Mouse (Mus musculus): ENCODE data around the gene Tshz2. TPM values are rescaled to one million over a fixed set of nuclear protein-coding genes. Genes with fewer than 3 reads are reported as not detected.

The Tshz2 gene
- polyA plus RNA-seq, 1 experiment from 2014 or later: 50.6 TPM

Other genes starting within 250 kb of the Tshz2 start
- not detected in 2 replicates for gene Gm11011, start 45.3 kb upstream of the Tshz2 start, polyA plus RNA-seq (2015; fragmentation: Nextera tagmentation; extraction: Ambion mirVana)

Data from neural tube, embryonic 13.5 days (tissue).